Mouse (Mus musculus) erythroblast, embryonic 14.5 days (primary cell): ENCODE measurements around the gene Pde4d.

Experiments
- GATA1 ChIP-seq: IDR thresholded peaks from 2 replicates; pipeline ENCODE4 v1.6.1; 2012; ENCODE audit warnings: low read length, inconsistent platforms, mixed read lengths
- TAL1 ChIP-seq: IDR thresholded peaks from 3 replicates; pipeline ENCODE4 v1.6.1; 2012; ENCODE audit warnings: low read length, inconsistent platforms, mixed read lengths

- TF ChIP-seq TAL1 (no peak), GATA1 (no peak)
Observed at GRCm38 (mm10) chr13:109568638-109569468, 1119.1 kb downstream of the Pde4d start.
